Mouse (Mus musculus): ENCODE data around the gene Capns2.

Capns2 gene

GRCm38 (mm10) chr8:92908448-92908847 is 7.2 kb downstream of the Capns2 start:
- DNase-seq = no peak

DNA sequence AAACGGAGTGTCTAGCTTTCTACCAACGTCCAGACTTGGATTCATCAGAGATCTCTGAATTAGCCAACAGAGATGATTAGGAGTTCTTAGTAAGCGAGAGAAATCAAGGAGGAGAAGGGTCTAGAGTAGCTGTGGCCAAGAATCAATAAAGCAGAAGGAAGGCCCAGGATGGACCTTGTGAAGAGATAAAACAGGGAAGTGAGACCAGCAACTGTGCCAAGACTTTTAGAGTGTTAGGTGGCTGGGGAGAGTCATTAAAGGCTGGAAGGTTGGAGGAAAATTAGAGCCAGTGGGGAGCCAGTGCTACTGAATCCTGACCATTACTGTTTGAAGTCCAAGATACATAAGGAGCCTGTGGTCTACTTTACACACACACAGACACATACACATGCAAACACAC is 10.3 kb downstream of the Capns2 start:
- DNase-seq = no peak

DNA sequence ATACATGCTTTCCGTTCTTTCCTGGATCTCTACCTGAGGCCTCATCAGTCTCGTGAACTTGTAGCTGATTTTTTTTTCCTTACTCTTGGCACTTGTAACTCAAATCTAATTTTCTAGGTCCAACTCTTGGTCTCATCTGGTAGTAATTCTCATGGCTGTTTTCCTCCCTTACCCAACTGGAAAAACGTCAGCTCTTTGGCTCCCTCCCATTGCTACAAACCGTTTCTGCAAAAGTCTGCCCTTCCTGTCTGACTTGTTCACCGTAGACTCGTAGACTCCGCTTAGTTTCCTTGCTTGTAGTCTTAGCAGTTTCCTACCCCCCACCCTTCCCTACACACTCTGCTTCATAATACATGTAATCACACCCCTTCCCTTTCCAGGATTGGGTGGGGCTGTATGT is 12.2 kb downstream of the Capns2 start:
- DNase-seq = no peak

DNA sequence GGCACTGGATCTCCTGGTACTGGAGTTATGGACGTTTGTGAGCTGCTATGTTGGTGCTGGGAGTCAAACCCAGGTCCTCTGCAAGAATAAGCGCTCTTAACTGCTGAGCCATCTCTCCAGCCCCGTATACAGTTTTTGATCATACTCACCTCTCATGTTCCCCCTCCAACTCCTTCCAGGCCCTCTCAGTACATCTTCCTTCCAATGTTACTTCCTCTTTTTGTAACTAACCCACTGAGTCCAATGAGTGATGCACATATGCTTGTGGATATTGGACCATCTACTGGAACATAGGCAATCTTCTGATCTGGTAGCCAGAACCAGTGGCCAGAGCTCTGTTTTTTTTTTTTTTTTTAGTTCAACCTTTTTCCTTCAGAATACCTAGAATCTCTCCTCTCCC is 14.9 kb downstream of the Capns2 start:
- no peak for DNase-seq

DNA sequence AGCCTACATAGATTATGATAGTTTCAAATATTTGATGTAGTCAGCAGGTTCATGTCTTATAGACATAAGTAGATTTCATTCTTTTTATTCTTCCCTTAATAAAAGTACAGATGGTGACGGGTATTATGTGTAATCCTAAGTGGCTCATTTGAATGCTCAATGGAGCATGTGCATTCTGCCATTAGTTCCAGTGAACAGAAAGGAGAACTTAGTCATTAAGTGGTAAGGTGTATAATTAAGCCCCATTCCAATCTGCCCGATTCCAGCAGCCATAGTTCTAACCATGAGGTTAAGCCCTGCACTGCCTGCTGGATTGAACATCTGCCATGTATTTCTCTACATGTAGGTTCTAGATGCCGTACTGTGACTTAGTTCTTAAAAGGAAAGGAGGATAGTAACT is 20.6 kb downstream of the Capns2 start:
- DNase-seq = no peak

DNA sequence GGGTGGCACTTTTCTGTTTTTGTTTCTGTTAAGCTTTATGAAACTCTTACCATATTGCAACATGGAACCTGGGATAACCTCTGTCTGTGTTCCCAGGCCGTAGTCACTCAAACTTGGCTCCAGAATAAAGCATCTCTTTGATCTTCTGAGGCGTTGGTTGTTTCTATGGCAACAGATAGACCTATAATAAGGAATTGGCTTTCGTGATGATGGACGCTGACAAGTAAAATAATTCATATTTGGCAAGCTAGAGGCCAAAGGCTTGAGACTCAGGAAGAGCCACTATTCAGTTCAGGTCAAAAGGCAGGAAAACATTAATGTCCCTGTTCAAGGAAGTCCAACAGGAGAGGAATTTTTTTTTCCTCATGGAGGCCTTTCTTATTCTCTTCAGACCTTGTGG is 27.8 kb downstream of the Capns2 start:
- no peak for DNase-seq

GRCm38 (mm10) chr8:92938056-92938455 is 36.8 kb downstream of the Capns2 start:
- no peak for DNase-seq

GRCm38 (mm10) chr8:92949071-92949470 is 47.9 kb downstream of the Capns2 start:
- no peak for DNase-seq

- no peak for DNase-seq
Observed at GRCm38 (mm10) chr8:92950639-92951371, 49.6 kb downstream of the Capns2 start.
